Mouse (Mus musculus): Measurements from ENCODE around the gene Cdc42ep1. TPM values are rescaled to one million over a fixed set of nuclear protein-coding genes. Genes with fewer than 3 reads are reported as not detected.
A peak's percentile ranks its signal among the peaks of the same experiment; 100 is the strongest.

The Cdc42ep1 gene
- polyA plus RNA-seq, 1 experiment from 2014 or later: 11.2 TPM

- no peak overlapping the region for H3K4me2 ChIP-seq (ENCODE audit: low read depth, severe bottlenecking)
- H3K4me3 ChIP-seq (ENCODE audit: low read depth, low read length): no peak overlapping the region
- H3K4me1 ChIP-seq (ENCODE audit: control insufficient read depth, insufficient read depth, low read length): no peaks in the 10 kb centered on the region
- no peak overlapping the region for H3K9ac ChIP-seq (ENCODE audit: low read length)
- H3K9me3 ChIP-seq (ENCODE audit: control insufficient read depth, low read length): no peaks in the 10 kb centered on the region
- H3K27ac ChIP-seq (replicated peaks; ENCODE audit: low read depth, low read length): no peak overlapping the region
- ATAC-seq (ENCODE audit: insufficient number of reproducible peaks, low FRiP score, low TSS enrichment, low read depth) (no peak), DNase-seq (ENCODE audit: low spot score) (no peak)
- H3K36me3 ChIP-seq (ENCODE audit: control insufficient read depth, insufficient read depth, low read length): no peaks in the 10 kb centered on the region
- H3K27me3 ChIP-seq (ENCODE audit: control insufficient read depth, insufficient read depth, low read length): no peaks in the 10 kb centered on the region
- WGBS: 85% methylated on average over 5 of the region's 5 CpGs
Observed at GRCm38 (mm10) chr15:78862280-78862679, 19.9 kb downstream of the Cdc42ep1 start.

DNA sequence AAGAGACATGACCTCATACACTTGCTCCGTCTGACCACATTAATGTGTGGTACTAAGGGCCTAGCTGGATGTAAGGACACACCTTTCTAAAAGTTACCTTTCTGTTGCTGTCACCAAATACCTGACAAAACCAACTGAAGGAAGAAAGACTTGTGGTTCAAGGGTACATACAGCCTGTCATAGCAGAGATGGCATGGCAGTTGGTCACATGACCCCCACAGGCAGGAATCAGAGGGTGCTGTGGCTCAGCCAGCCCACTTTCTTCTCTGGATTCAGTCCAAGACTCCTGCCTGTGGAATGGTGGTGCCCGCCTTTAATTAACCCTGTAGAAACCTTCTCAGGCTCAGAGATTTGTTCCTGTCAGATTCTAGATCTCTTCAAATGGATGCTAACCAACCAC lies 20.7 kb downstream of the Cdc42ep1 start:
- Histone ChIP-seq H3K27ac (replicated peaks; ENCODE audit: low read depth, low read length) (no peak overlapping the region), H3K4me3 (ENCODE audit: low read depth, low read length) (no peak overlapping the region), H3K9ac (ENCODE audit: low read length) (no peak overlapping the region), H3K27me3 (ENCODE audit: control insufficient read depth, insufficient read depth, low read length) (no peaks in the 10 kb centered on the region), H3K9me3 (ENCODE audit: control insufficient read depth, low read length) (no peaks in the 10 kb centered on the region), H3K36me3 (ENCODE audit: control insufficient read depth, insufficient read depth, low read length) (no peaks in the 10 kb centered on the region), H3K4me2 (ENCODE audit: low read depth, severe bottlenecking) (no peak overlapping the region), H3K4me1 (ENCODE audit: control insufficient read depth, insufficient read depth, low read length) (no peaks in the 10 kb centered on the region)
- ATAC-seq (ENCODE audit: insufficient number of reproducible peaks, low FRiP score, low TSS enrichment, low read depth) (no peak), DNase-seq (ENCODE audit: low spot score) (no peak)
- WGBS: 79% methylated on average over 2 of the region's 2 CpGs

DNA sequence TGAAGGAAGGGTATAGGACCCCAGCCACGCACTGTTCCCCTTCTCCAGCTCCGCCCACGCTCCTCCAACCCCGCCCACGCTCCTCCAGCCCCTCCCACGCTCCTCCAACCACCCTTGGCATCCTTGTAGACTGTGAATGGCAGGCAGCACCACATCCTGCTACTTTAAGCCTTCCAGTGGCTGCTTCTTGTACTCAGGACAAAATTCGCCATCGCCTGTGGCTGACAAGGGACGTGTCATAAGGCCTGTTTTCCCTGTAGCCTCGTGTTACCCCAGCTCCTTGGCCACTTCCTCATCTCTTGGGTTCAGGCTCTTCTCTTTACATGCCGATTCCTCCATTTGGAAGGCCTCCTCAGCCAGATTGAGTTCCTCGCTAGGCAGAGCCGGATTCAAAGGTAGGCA lies 21.4 kb downstream of the Cdc42ep1 start:
- DNase-seq (ENCODE audit: low spot score) (no peak), ATAC-seq (ENCODE audit: insufficient number of reproducible peaks, low FRiP score, low TSS enrichment, low read depth) (no peak)
- Histone ChIP-seq H3K36me3 (ENCODE audit: control insufficient read depth, insufficient read depth, low read length) (no peaks in the 10 kb centered on the region), H3K4me1 (ENCODE audit: control insufficient read depth, insufficient read depth, low read length) (peaks cover 4% of the 10 kb centered on the region; the same call in 1 of the 2 replicates), H3K4me2 (ENCODE audit: low read depth, severe bottlenecking) (no peak overlapping the region), H3K27ac (replicated peaks; ENCODE audit: low read depth, low read length) (no peak overlapping the region), H3K4me3 (ENCODE audit: low read depth, low read length) (no peak overlapping the region), H3K9ac (ENCODE audit: low read length) (no peak overlapping the region), H3K27me3 (ENCODE audit: control insufficient read depth, insufficient read depth, low read length) (no peaks in the 10 kb centered on the region), H3K9me3 (ENCODE audit: control insufficient read depth, low read length) (no peaks in the 10 kb centered on the region)
- 50% methylated on average over 13 of the region's 13 CpGs for WGBS

DNA sequence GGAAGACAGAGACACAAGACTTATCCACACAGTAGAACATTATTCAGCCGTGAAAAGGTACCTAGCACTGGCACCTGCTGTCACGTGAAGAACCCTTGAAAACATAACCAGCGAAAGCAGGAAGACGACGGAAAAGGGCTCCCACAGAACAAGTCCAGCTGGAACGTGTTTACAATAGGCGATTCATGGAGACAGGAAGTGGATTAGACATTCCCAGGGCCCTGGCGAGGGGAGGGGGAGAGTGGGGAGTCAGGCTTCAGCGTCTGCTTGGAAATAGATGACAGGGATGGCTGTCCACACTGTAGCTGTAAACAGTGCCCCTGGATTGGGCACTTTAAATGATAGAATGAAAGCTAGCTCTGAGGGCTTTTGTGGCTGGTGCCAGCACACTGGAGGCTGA lies 26.0 kb downstream of the Cdc42ep1 start:
- WGBS: 14% methylated on average over 9 of the region's 9 CpGs
- Histone ChIP-seq H3K27ac (replicated peaks; ENCODE audit: low read depth, low read length) (peak overlapping the region; percentile 85), H3K27me3 (ENCODE audit: control insufficient read depth, insufficient read depth, low read length) (no peaks in the 10 kb centered on the region), H3K9me3 (ENCODE audit: control insufficient read depth, low read length) (no peaks in the 10 kb centered on the region), H3K4me3 (ENCODE audit: low read depth, low read length) (no peak overlapping the region), H3K9ac (ENCODE audit: low read length) (no peak overlapping the region; the same call in 1 of the 2 replicates), H3K4me2 (ENCODE audit: low read depth, severe bottlenecking) (peak overlapping the region; percentile 16; the same call in 1 of the 2 replicates), H3K36me3 (ENCODE audit: control insufficient read depth, insufficient read depth, low read length) (no peaks in the 10 kb centered on the region), H3K4me1 (ENCODE audit: control insufficient read depth, insufficient read depth, low read length) (peaks cover 6% of the 10 kb centered on the region; the same call in 1 of the 2 replicates)
- ATAC-seq (ENCODE audit: insufficient number of reproducible peaks, low FRiP score, low TSS enrichment, low read depth): peak; percentile 58; the same call in 1 of the 2 replicates
- peak; percentile 82 for DNase-seq (ENCODE audit: low spot score)

DNA sequence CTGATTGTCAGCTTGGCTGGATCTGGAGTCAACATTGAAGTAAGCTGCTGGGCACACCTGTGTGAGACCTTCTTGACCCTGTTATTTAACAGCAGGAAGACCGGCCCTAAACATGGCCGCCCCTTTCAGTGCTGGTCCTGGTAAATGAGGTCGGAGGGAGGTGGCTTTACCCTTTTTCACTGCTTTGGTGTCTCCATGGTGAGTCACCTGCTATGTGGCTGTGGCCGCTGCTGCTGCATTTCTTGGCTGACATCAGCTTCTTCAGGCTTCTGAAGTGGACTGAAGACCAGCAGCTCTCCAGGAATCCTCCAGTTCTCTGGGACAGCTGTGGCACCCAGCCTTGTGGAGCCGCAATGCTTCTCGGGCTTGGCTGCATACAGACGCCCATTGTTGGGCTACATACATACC lies 26.4 kb downstream of the Cdc42ep1 start:
- peak overlapping the region; percentile 16; the same call in 1 of the 2 replicates for H3K4me2 ChIP-seq (ENCODE audit: low read depth, severe bottlenecking)

DNA sequence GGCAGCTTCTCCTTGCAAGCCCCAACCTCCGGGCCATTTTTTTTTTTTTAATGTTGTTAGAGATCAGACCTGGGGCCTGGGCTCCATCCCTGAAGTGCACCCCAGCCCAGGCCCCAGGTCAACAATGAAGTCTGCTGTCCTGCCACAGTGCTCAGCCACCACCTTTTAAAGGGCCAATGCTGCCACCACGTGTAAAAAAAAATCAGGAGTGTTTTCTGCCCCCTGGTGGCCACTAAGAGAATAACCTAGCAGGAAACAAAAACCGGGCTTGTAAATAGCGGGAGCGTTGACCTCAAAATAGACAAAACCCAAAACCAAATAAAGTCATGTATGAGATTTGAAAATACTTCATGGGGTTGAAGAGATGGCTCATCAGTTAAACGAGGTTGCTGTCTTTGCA lies 27.4 kb downstream of the Cdc42ep1 start:
- no peak overlapping the region for H3K9ac ChIP-seq (ENCODE audit: low read length)
- DNase-seq (ENCODE audit: low spot score) (peak; percentile 66), ATAC-seq (ENCODE audit: insufficient number of reproducible peaks, low FRiP score, low TSS enrichment, low read depth) (no peak)
- H3K4me1 ChIP-seq (ENCODE audit: control insufficient read depth, insufficient read depth, low read length): peaks cover 6% of the 10 kb centered on the region; the same call in 1 of the 2 replicates
- 23% methylated on average over 6 of the region's 6 CpGs for WGBS
- H3K36me3 ChIP-seq (ENCODE audit: control insufficient read depth, insufficient read depth, low read length): no peaks in the 10 kb centered on the region
- H3K4me2 ChIP-seq (ENCODE audit: low read depth, severe bottlenecking): no peak overlapping the region
- no peak overlapping the region for H3K27ac ChIP-seq (replicated peaks; ENCODE audit: low read depth, low read length)
- H3K9me3 ChIP-seq (ENCODE audit: control insufficient read depth, low read length): no peaks in the 10 kb centered on the region
- H3K4me3 ChIP-seq (ENCODE audit: low read depth, low read length): no peak overlapping the region
- no peaks in the 10 kb centered on the region for H3K27me3 ChIP-seq (ENCODE audit: control insufficient read depth, insufficient read depth, low read length)

More for the DNA sequence above, 26.4 kb downstream of the Cdc42ep1 start:
- no peaks in the 10 kb centered on the region for H3K9me3 ChIP-seq (ENCODE audit: control insufficient read depth, low read length)
- no peaks in the 10 kb centered on the region for H3K27me3 ChIP-seq (ENCODE audit: control insufficient read depth, insufficient read depth, low read length)
- H3K4me1 ChIP-seq (ENCODE audit: control insufficient read depth, insufficient read depth, low read length): peaks cover 6% of the 10 kb centered on the region; the same call in 1 of the 2 replicates
- no peak overlapping the region; the same call in 1 of the 2 replicates for H3K9ac ChIP-seq (ENCODE audit: low read length)
- DNase-seq (ENCODE audit: low spot score): peak; percentile 45
- peak; percentile 32; the same call in 1 of the 2 replicates for ATAC-seq (ENCODE audit: insufficient number of reproducible peaks, low FRiP score, low TSS enrichment, low read depth)
- H3K36me3 ChIP-seq (ENCODE audit: control insufficient read depth, insufficient read depth, low read length): no peaks in the 10 kb centered on the region
- WGBS: 61% methylated on average over 7 of the region's 7 CpGs
- H3K27ac ChIP-seq (replicated peaks; ENCODE audit: low read depth, low read length): peak overlapping the region; percentile 85
- H3K4me3 ChIP-seq (ENCODE audit: low read depth, low read length): no peak overlapping the region

GRCm38 (mm10) chr15:78872021-78872608 lies 29.7 kb downstream of the Cdc42ep1 start:
- H3K9me3 ChIP-seq (ENCODE audit: control insufficient read depth, low read length): no peaks in the 10 kb centered on the region
- 56% methylated on average over 5 of the region's 5 CpGs for WGBS
- no peak for DNase-seq (ENCODE audit: low spot score)
- H3K4me2 ChIP-seq (ENCODE audit: low read depth, severe bottlenecking): no peak overlapping the region
- no peaks in the 10 kb centered on the region for H3K27me3 ChIP-seq (ENCODE audit: control insufficient read depth, insufficient read depth, low read length)
- H3K4me1 ChIP-seq (ENCODE audit: control insufficient read depth, insufficient read depth, low read length): peaks cover 8% of the 10 kb centered on the region; the same call in 1 of the 2 replicates
- H3K9ac ChIP-seq (ENCODE audit: low read length): no peak overlapping the region
- no peaks in the 10 kb centered on the region for H3K36me3 ChIP-seq (ENCODE audit: control insufficient read depth, insufficient read depth, low read length)
- ATAC-seq (ENCODE audit: insufficient number of reproducible peaks, low FRiP score, low TSS enrichment, low read depth): no peak
- H3K4me3 ChIP-seq (ENCODE audit: low read depth, low read length): no peak overlapping the region
- H3K27ac ChIP-seq (replicated peaks; ENCODE audit: low read depth, low read length): no peak overlapping the region

- Histone ChIP-seq H3K4me2 (ENCODE audit: low read depth, severe bottlenecking) (no peak overlapping the region), H3K4me1 (ENCODE audit: control insufficient read depth, insufficient read depth, low read length) (peaks cover 9% of the 10 kb centered on the region), H3K9ac (ENCODE audit: low read length) (no peak overlapping the region), H3K27ac (replicated peaks; ENCODE audit: low read depth, low read length) (no peak overlapping the region), H3K9me3 (ENCODE audit: control insufficient read depth, low read length) (no peaks in the 10 kb centered on the region), H3K4me3 (ENCODE audit: low read depth, low read length) (no peak overlapping the region), H3K36me3 (ENCODE audit: control insufficient read depth, insufficient read depth, low read length) (no peaks in the 10 kb centered on the region), H3K27me3 (ENCODE audit: control insufficient read depth, insufficient read depth, low read length) (no peaks in the 10 kb centered on the region)
- 52% methylated on average over 13 of the region's 13 CpGs for WGBS
- DNase-seq (ENCODE audit: low spot score): no peak
- ATAC-seq (ENCODE audit: insufficient number of reproducible peaks, low FRiP score, low TSS enrichment, low read depth): no peak
Observed at GRCm38 (mm10) chr15:78873803-78874435, 31.5 kb downstream of the Cdc42ep1 start.
